Mouse (Mus musculus) thymus, adult 2 months (tissue): ENCODE data around the gene Col23a1. TPM values are rescaled to one million over a fixed set of nuclear protein-coding genes. Genes with fewer than 3 reads are reported as not detected.
A peak's percentile ranks its signal among the peaks of the same experiment; 100 is the strongest.
"Not testable (repeated sequence)": the region's sequence is repeated elsewhere in the genome, so short reads cannot be mapped to it uniquely, and the experiment has no call there.

Experiments used
- DNase-seq: peaks from one replicate; pipeline ENCODE4 v3.0.0; 2021
- H3K27ac ChIP-seq: fragments of 200-500 bp; 2 replicates; pipeline ENCODE4 v1.5.1; 2012; ENCODE audit warnings: low read length, control low read depth; ENCODE audit not compliant: control insufficient read depth, insufficient read depth
- H3K27me3 ChIP-seq: fragments of 200-500 bp; 2 replicates; pipeline ENCODE4 v1.6.1; 2012; ENCODE audit warnings: mild to moderate bottlenecking, low read length, moderate library complexity, mixed read lengths; ENCODE audit not compliant: control insufficient read depth, insufficient read depth
- H3K36me3 ChIP-seq: fragments of 200-500 bp; 2 replicates; pipeline ENCODE4 v1.6.1; 2012; ENCODE audit warnings: mild to moderate bottlenecking, low read length, moderate library complexity; ENCODE audit not compliant: control insufficient read depth, insufficient read depth
- H3K4me1 ChIP-seq: fragments of 200-500 bp; replicated peaks from 2 replicates; pipeline ENCODE4 v1.6.1; 2012; ENCODE audit warnings: low read length; ENCODE audit not compliant: control insufficient read depth, insufficient read depth
- H3K4me3 ChIP-seq: fragments of 200-500 bp; 2 replicates; pipeline ENCODE4 v1.5.1; 2012; ENCODE audit warnings: mild to moderate bottlenecking, low read length, control low read depth, moderate library complexity; ENCODE audit not compliant: control insufficient read depth, insufficient read depth
- CTCF ChIP-seq: fragments of 200-500 bp; IDR thresholded peaks from 2 replicates; pipeline ENCODE4 v1.5.1; 2012; ENCODE audit warnings: mild to moderate bottlenecking, control low read depth, low read length, moderate library complexity, borderline replicate concordance; ENCODE audit not compliant: control insufficient read depth, poor library complexity, insufficient read depth; ENCODE audit errors: extremely low read depth
- POLR2A ChIP-seq: fragments of 200-500 bp; IDR thresholded peaks from 2 replicates; pipeline ENCODE4 v1.6.1; 2012; ENCODE audit warnings: mild to moderate bottlenecking, low read length, control low read depth, moderate library complexity; ENCODE audit not compliant: control insufficient read depth, poor library complexity, insufficient read depth; ENCODE audit errors: extremely low read depth
- WGBS: fragments of 180-500 bp; shearing (Covaris S2); methylation state at CpG from one replicate; pipeline ENCODE4 v1.1.7; 2018; 5-methylcytosine and 5-hydroxymethylcytosine counted together
- polyA plus RNA-seq: library from polyadenylated mRNA; depleted of rRNA; stranded (reverse); fragments of >200 nt; gene quantifications from 2 replicates; pipeline ENCODE4 v1.2.3, GENCODE M21; 2012

The Col23a1 gene
- polyA plus RNA-seq, 1 experiment = 1.2 TPM

DNA sequence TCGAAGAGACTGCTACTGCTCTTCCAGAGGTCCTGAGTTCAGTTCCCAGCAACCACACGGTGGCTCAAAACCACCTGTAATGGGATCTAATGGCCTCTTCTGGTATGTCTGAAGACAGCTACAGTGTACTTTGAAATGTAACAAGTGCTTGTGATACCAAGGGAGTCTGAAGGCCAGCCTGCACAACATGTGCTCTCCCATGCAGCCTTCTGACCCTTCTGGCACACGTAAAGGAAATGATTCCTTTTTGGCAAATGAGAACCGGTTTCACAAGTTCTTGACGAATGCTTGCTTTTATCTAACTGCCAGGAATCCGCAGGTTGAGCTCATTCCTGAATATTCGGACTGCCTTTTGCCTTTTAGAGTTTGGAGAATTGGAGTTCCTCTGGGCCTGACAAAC, 325.4 kb downstream of the Col23a1 start:
- no peak for TF ChIP-seq CTCF
- TF ChIP-seq POLR2A = no peak
- Histone ChIP-seq H3K4me3 (no peak overlapping the region; the same call in 1 of the 2 replicates), H3K36me3 (no peaks in the 10 kb centered on the region), H3K27me3 (no peaks in the 10 kb centered on the region), H3K27ac (peak overlapping the region; percentile 66), H3K4me1 (peaks cover 13% of the 10 kb centered on the region)
- DNase-seq = no peak
- whole genome bisulfite sequencing = 32% methylated on average over 7 of the region's 7 CpGs

DNA sequence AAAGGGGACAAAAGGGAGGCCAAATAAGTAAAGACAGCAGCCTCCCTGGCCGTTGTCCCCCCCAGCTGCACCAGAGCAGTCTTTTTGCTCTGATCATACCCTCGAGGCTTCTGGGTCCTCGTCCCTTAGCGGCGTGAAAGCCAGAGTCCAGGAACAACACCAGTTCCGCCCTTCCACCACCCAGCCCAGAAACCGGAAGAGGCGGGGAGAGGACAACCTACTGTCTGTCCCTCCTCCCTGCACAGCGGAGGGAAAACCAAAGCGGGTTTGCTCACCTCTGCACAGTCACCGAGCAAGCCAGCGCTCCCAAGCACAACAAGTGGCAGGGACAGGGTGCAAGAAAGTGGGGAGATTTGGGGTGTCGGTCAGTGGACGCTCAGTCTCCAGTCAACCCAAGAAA, 325.9 kb downstream of the Col23a1 start:
- WGBS = 1% methylated on average over 14 of the region's 14 CpGs
- TF ChIP-seq CTCF = no peak
- TF ChIP-seq POLR2A = peak; percentile 85; the same call in 1 of the 2 replicates
- DNase-seq = peak; percentile 71
- peaks cover 13% of the 10 kb centered on the region for H3K4me1 ChIP-seq
- no peaks in the 10 kb centered on the region for H3K27me3 ChIP-seq
- H3K27ac ChIP-seq = peak overlapping the region; percentile 66; the same call in 1 of the 2 replicates
- peak overlapping the region; percentile 54 for H3K4me3 ChIP-seq
- no peaks in the 10 kb centered on the region for H3K36me3 ChIP-seq

GRCm38 (mm10) chr11:51616113-51616512, 326.4 kb downstream of the Col23a1 start:
- not testable (repeated sequence) for DNase-seq, H3K27me3 ChIP-seq, H3K27ac ChIP-seq, H3K4me3 ChIP-seq, H3K36me3 ChIP-seq
- WGBS = 87% methylated on average over 7 of the region's 7 CpGs
- peaks cover 15% of the 10 kb centered on the region for H3K4me1 ChIP-seq

DNA sequence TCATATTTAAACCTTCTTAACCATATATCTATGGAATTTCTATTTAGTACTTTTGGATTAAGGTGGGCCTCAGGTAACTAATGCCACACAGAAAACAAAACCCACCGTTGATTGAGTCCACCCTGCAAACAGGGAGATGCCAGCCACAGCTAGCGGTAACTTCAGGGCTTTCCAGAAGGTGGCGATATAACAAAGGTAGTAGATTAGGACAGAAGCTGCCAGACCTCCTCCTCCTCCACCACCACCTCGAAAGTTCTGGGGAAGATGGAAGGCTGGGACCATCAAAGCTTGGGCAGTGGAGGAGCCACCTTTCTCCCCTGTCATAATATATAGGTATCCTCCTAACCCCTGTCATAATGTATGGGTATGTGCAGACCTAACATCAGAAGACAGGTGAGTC, 328.0 kb downstream of the Col23a1 start:
- H3K4me3 ChIP-seq = no peak overlapping the region
- DNase-seq = peak; percentile 84
- TF ChIP-seq POLR2A = no peak
- TF ChIP-seq CTCF = no peak
- no peaks in the 10 kb centered on the region for H3K36me3 ChIP-seq
- peaks cover 15% of the 10 kb centered on the region for H3K4me1 ChIP-seq
- 0% methylated on average over 4 of the region's 4 CpGs for WGBS
- H3K27ac ChIP-seq = no peak overlapping the region
- no peaks in the 10 kb centered on the region for H3K27me3 ChIP-seq

GRCm38 (mm10) chr11:51618894-51619408, 329.2 kb downstream of the Col23a1 start:
- Histone ChIP-seq H3K27me3 (no peaks in the 10 kb centered on the region), H3K36me3 (peaks cover 9% of the 10 kb centered on the region), H3K4me3 (peak overlapping the region; percentile 100), H3K27ac (peak overlapping the region; percentile 26; the same call in 1 of the 2 replicates), H3K4me1 (peaks cover 15% of the 10 kb centered on the region)
- DNase-seq = peak; percentile 23
- WGBS = 29% methylated on average over 8 of the region's 8 CpGs
- TF ChIP-seq POLR2A = no peak
- no peak for TF ChIP-seq CTCF

GRCm38 (mm10) chr11:51619409-51620060, 329.8 kb downstream of the Col23a1 start, which contains the start of gene Nhp2:
Gene Nhp2 (plus strand): TSS chr11:51619735.
- Histone ChIP-seq H3K27ac (peak within 1 kb of the TSS; percentile 26; the same call in 1 of the 2 replicates), H3K4me3 (peak within 1 kb of the TSS; percentile 100), H3K27me3 (no peaks in the 10 kb centered on the region), H3K4me1 (peaks cover 15% of the 10 kb centered on the region), H3K36me3 (peaks cover 15% of the 10 kb centered on the region)
- DNase-seq = peak; percentile 84
- peak; percentile 48; the same call in 1 of the 2 replicates for TF ChIP-seq POLR2A
- 0 out of 2 replicates have a peak, but pooled peaks have one; percentile 24 for TF ChIP-seq CTCF
- under 1% methylated on average over 51 of the region's 51 CpGs for WGBS
